Mouse (Mus musculus) layer of hippocampus, postnatal 25 days (tissue): ENCODE measurements around the gene Pgam2. TPM values are rescaled to one million over a fixed set of nuclear protein-coding genes. Genes with fewer than 3 reads are reported as not detected.

ENCODE experiments used
- DNase-seq, 2 experiments: peaks; one replicate each; pipeline ENCODE4 v3.0.0; 2022; ENCODE audit warnings: mixed read lengths in 2 of 2, low spot score in 1 of 2; ENCODE audit errors: extremely low spot score in 1 of 2
- total RNA-seq, 2 experiments: library from RNA; stranded (reverse); gene quantifications; 2 replicates each; pipeline ENCODE4 v1.2.3; 2021

Pgam2 gene
- total RNA-seq, 2 experiments from 2014 or later = 16.4 to 17.2 TPM

- no peak for DNase-seq
These were observed 21.2 kb downstream of the Pgam2 start for GRCm38 (mm10) chr11:5782199-5782944.

GRCm38 (mm10) chr11:5780035-5780499, 23.5 kb downstream of the Pgam2 start:
- no peak for DNase-seq

GRCm38 (mm10) chr11:5778481-5778880, 25.1 kb downstream of the Pgam2 start:
- DNase-seq = no peak

- DNase-seq = no peak
These were observed 37.5 kb downstream of the Pgam2 start for GRCm38 (mm10) chr11:5766019-5766418.

- DNase-seq = no peak
These were observed 40.9 kb downstream of the Pgam2 start for GRCm38 (mm10) chr11:5762633-5762982.

GRCm38 (mm10) chr11:5761820-5762632, 41.5 kb downstream of the Pgam2 start, which contains the start of gene Urgcp:
Gene Urgcp (minus strand): TSS chr11:5762376.
- DNase-seq = peak; percentile 86 to 90

- no peak for DNase-seq
These were observed 49.8 kb downstream of the Pgam2 start for GRCm38 (mm10) chr11:5753755-5754154.

Other genes starting within 250 kb of the Pgam2 start
- gene Ankrd36, start 234.0 kb downstream of the Pgam2 start, total RNA-seq = not detected
- 10 to 100 TPM; 67.7 to 79.1 TPM for gene Mrps24, start 88.1 kb downstream of the Pgam2 start, total RNA-seq
- 10 to 100 TPM; 64.7 to 68.7 TPM for gene Urgcp, start 41.4 kb downstream of the Pgam2 start, total RNA-seq
- 10 to 100 TPM; 82.2 to 82.7 TPM for gene Dbnl, start 15.2 kb downstream of the Pgam2 start, total RNA-seq
- 10 to 100 TPM; 10.0 to 14.5 TPM for gene Polm, start 34.3 kb upstream of the Pgam2 start, total RNA-seq
- gene Aebp1, start 58.2 kb upstream of the Pgam2 start, total RNA-seq = 1 to 10 TPM; 6.0 to 6.1 TPM
- gene Pold2, start 74.6 kb upstream of the Pgam2 start, total RNA-seq = 10 to 100 TPM; 21.2 to 21.9 TPM
- not detected for gene Myl7, start 95.0 kb upstream of the Pgam2 start, total RNA-seq
- 1 to 10 TPM; 1.8 to 3.9 TPM for gene Gck, start 146.3 kb upstream of the Pgam2 start, total RNA-seq
- 10 to 100 TPM; 70.2 to 73.0 TPM for gene Ykt6, start 152.0 kb upstream of the Pgam2 start, total RNA-seq